Mouse (Mus musculus) MEL (cell line): ENCODE measurements at regions not wholly inside any gene's neighbourhood (a gene's known extent, or its start where the extent isn't known, plus 50 kb on each side); places are given as distances from the start of the nearest gene placed in this dataset.

Experiments used
- DNase-seq: peaks from one replicate; pipeline ENCODE4 v3.0.0; 2011; ENCODE audit warnings: low read depth, low spot score
- H3K27ac ChIP-seq: 2 replicates; pipeline ENCODE4 v1.5.1; 2012; ENCODE audit warnings: low read depth, mild to moderate bottlenecking, control low read depth, low read length, moderate library complexity; ENCODE audit not compliant: control insufficient read depth
- H3K27me3 ChIP-seq, 2 experiments: fragments of 150-350 bp in 1 of 2; sonication (generic) in 1 of 2; 2 replicates each; pipeline ENCODE4 v1.6.1; 2012; ENCODE audit warnings: low read length in 2 of 2, mild to moderate bottlenecking in 2 of 2, improper control_type of control experiment in 1 of 2, moderate library complexity in 1 of 2; ENCODE audit not compliant: insufficient read depth in 2 of 2, control insufficient read depth in 1 of 2
- H3K36me3 ChIP-seq, 2 experiments: 2 replicates each; pipeline ENCODE4 v1.6.1; 2012 to 2014; ENCODE audit warnings: low read length in 2 of 2, improper control_type of control experiment in 1 of 2, inconsistent platforms in 1 of 2, mild to moderate bottlenecking in 1 of 2; ENCODE audit not compliant: insufficient read depth in 2 of 2, control insufficient read depth in 1 of 2
- H3K4me1 ChIP-seq, 2 experiments: fragments of 150-350 bp in 1 of 2; sonication (generic) in 1 of 2; 2 replicates each; pipeline ENCODE4 v1.6.1; 2012; ENCODE audit warnings: low read length in 2 of 2, improper control_type of control experiment in 1 of 2, mild to moderate bottlenecking in 1 of 2; ENCODE audit not compliant: insufficient read depth in 2 of 2, control insufficient read depth in 1 of 2
- H3K4me3 ChIP-seq, 2 experiments: fragments of 150-350 bp in 1 of 2; sonication (generic) in 1 of 2; 2 replicates each; pipeline ENCODE4 v1.5.1; 2012; ENCODE audit warnings: low read depth in 2 of 2, low read length in 2 of 2, mild to moderate bottlenecking in 2 of 2, moderate library complexity in 2 of 2, control low read depth in 1 of 2, improper control_type of control experiment in 1 of 2; ENCODE audit not compliant: control insufficient read depth in 1 of 2, insufficient read depth in 1 of 2
- H3K79me2 ChIP-seq: 2 replicates; pipeline ENCODE4 v1.6.1; 2012; ENCODE audit warnings: mild to moderate bottlenecking, low read length, moderate library complexity; ENCODE audit not compliant: control insufficient read depth, poor library complexity, insufficient read depth
- H3K9ac ChIP-seq: 2 replicates; pipeline ENCODE4 v1.6.1; 2012; ENCODE audit warnings: low read depth, mild to moderate bottlenecking, control low read depth, low read length, moderate library complexity; ENCODE audit not compliant: control insufficient read depth, poor library complexity, severe bottlenecking
- H3K9me3 ChIP-seq: fragments of 150-350 bp; sonication (generic); replicated peaks from 2 replicates; pipeline ENCODE4 v1.6.1; 2012; ENCODE audit warnings: mild to moderate bottlenecking, low read length, improper control_type of control experiment, moderate library complexity; ENCODE audit not compliant: insufficient read depth
- EP300 ChIP-seq, 2 experiments: IDR thresholded peaks; 2 replicates each; pipeline ENCODE4 v1.6.1; 2011; ENCODE audit warnings: improper control_type of control experiment in 2 of 2, low read length in 2 of 2, low read depth in 1 of 2, mild to moderate bottlenecking in 1 of 2
- ETS1 ChIP-seq: IDR thresholded peaks from 2 replicates; pipeline ENCODE4 v1.6.1; 2012; ENCODE audit warnings: low read depth, mild to moderate bottlenecking, inconsistent platforms, low read length, improper control_type of control experiment, moderate library complexity
- GABPA ChIP-seq: IDR thresholded peaks from 2 replicates; pipeline ENCODE4 v1.6.1; 2012; ENCODE audit warnings: low read depth, mild to moderate bottlenecking, inconsistent platforms, low read length, improper control_type of control experiment, moderate library complexity
- KAT2A ChIP-seq: conservative IDR thresholded peaks from 2 replicates; pipeline ENCODE4 v1.6.1; 2012; ENCODE audit warnings: low read depth, low read length, improper control_type of control experiment, inconsistent platforms
- POLR2A ChIP-seq, 2 experiments: IDR thresholded peaks; 2 replicates each; pipeline ENCODE4 v1.6.1; 2011 to 2012; ENCODE audit warnings: low read length in 2 of 2, mild to moderate bottlenecking in 2 of 2, control low read depth in 1 of 2, improper control_type of control experiment in 1 of 2, low read depth in 1 of 2, moderate library complexity in 1 of 2; ENCODE audit not compliant: control insufficient read depth in 1 of 2, insufficient read depth in 1 of 2, poor library complexity in 1 of 2
- POLR2AphosphoS5 ChIP-seq: IDR thresholded peaks from 2 replicates; pipeline ENCODE4 v1.6.1; 2012; ENCODE audit warnings: low read depth, borderline replicate concordance, mild to moderate bottlenecking, inconsistent platforms, low read length, moderate library complexity, mixed read lengths
- RCOR1 ChIP-seq: IDR thresholded peaks from 2 replicates; pipeline ENCODE4 v1.6.1; 2012; ENCODE audit warnings: low read depth, mild to moderate bottlenecking, inconsistent platforms, low read length, improper control_type of control experiment
- ZKSCAN1 ChIP-seq: IDR thresholded peaks from 2 replicates; pipeline ENCODE4 v1.6.1; 2012; ENCODE audit warnings: low read depth, mild to moderate bottlenecking, inconsistent platforms, low read length, improper control_type of control experiment, moderate library complexity
- ZNF384 ChIP-seq: IDR thresholded peaks from 2 replicates; pipeline ENCODE4 v1.6.1; 2012; ENCODE audit warnings: low read depth, mild to moderate bottlenecking, inconsistent platforms, low read length, improper control_type of control experiment

DNA sequence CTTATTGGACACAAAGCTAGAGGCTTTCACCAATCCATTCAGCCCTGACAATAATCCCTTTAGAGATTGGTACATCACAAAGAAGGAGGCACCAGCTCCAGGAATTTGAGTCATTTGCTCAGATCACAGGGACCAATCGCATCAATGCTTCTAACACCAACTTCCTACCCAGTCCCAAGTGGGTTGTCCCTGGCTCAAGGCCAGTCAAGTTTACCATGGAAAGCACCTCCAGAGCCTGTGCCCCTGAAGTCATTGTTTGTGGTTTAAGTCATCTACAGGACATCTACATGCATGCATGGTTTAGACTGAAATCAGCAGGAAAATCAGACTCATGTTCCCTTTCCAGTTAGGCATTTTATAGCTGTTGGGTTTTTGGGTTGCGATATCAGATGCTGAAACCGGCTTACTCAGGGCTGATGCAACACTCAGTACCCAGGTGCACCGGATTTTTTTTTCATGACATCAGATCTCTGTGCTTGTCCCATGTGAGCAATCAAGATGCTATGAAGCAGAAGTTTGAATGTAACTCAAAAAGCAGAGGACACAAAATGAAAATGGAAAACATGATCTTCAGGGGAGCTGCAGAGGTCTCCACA, 50.3 kb upstream of the Sh3bp4 start:
- no peaks in the 10 kb centered on the region for H3K9me3 ChIP-seq
- H3K79me2 ChIP-seq = no peaks in the 10 kb centered on the region
- no peak overlapping the region for H3K9ac ChIP-seq
- no peak for DNase-seq
- H3K36me3 ChIP-seq = no peaks in the 10 kb centered on the region
- TF ChIP-seq POLR2A (IDR thresholded peaks at IDR 0.05; ENCODE audit: control insufficient read depth in 1 of 2, insufficient read depth in 1 of 2, low read depth in 1 of 2, low read length in 2 of 2, poor library complexity in 1 of 2) (no peak), ZNF384 (no peak), EP300 (IDR thresholded peaks at IDR 0.05; ENCODE audit: low read depth in 1 of 2, low read length in 2 of 2) (no peak), GABPA (no peak), ETS1 (no peak), POLR2AphosphoS5 (no peak), ZKSCAN1 (no peak), KAT2A (no peak), RCOR1 (no peak)
- H3K27ac ChIP-seq = no peak overlapping the region
- no peak overlapping the region for H3K4me3 ChIP-seq
- H3K27me3 ChIP-seq = no peaks in the 10 kb centered on the region
- no peaks in the 10 kb centered on the region for H3K4me1 ChIP-seq
